Mouse (Mus musculus) CH12.LX (cell line): ENCODE results near the gene Lancl3. TPM values are rescaled to one million over a fixed set of nuclear protein-coding genes. Genes with fewer than 3 reads are reported as not detected.

ENCODE experiments used
- DNase-seq: peaks from one replicate; pipeline ENCODE4 v3.0.0-alpha.2; 2013; ENCODE audit errors: extremely low read depth
- H3K27ac ChIP-seq: 2 replicates; pipeline ENCODE4 v1.5.1; 2012; ENCODE audit warnings: low read depth, mild to moderate bottlenecking, control low read depth, moderate library complexity; ENCODE audit not compliant: insufficient read depth
- H3K27me3 ChIP-seq: replicated peaks from 2 replicates; pipeline ENCODE3; 2012; ENCODE audit warnings: inconsistent platforms
- H3K36me3 ChIP-seq, 2 experiments: replicated peaks in 1 of 2; 2 replicates each; pipeline versions ENCODE3 to v1.6.1; 2012; ENCODE audit warnings: inconsistent platforms in 1 of 2, low read length in 1 of 2, mild to moderate bottlenecking in 1 of 2, mixed read lengths in 1 of 2, moderate library complexity in 1 of 2; ENCODE audit not compliant: control insufficient read depth in 1 of 2, insufficient read depth in 1 of 2
- H3K4me1 ChIP-seq, 2 experiments: 2 replicates each; pipeline ENCODE4 v1.6.1; 2012; ENCODE audit warnings: inconsistent platforms in 1 of 2, moderate library complexity in 1 of 2; ENCODE audit not compliant: insufficient read depth in 2 of 2, control insufficient read depth in 1 of 2
- H3K4me2 ChIP-seq: 2 replicates; pipeline ENCODE4 v1.6.1; 2012; ENCODE audit warnings: low read depth, mild to moderate bottlenecking, control low read depth; ENCODE audit not compliant: poor library complexity, insufficient read depth, severe bottlenecking
- H3K4me3 ChIP-seq, 3 experiments: fragments of 150-350 bp in 1 of 3; sonication (generic) in 1 of 3; replicated peaks in 1 of 3; 2 replicates each; pipeline versions ENCODE3 to v1.5.1; 2011 to 2012; ENCODE audit warnings: low read depth in 2 of 3, low read length in 2 of 3, mild to moderate bottlenecking in 2 of 3, moderate library complexity in 2 of 3, control low read depth in 1 of 3, improper control_type of control experiment in 1 of 3, inconsistent platforms in 1 of 3, mixed read lengths in 1 of 3; ENCODE audit not compliant: poor library complexity in 1 of 3
- H3K79me2 ChIP-seq: replicated peaks from 2 replicates; pipeline ENCODE4 v1.6.1; 2012; ENCODE audit warnings: mild to moderate bottlenecking, moderate library complexity; ENCODE audit not compliant: control insufficient read depth, poor library complexity, insufficient read depth, severe bottlenecking; ENCODE audit errors: extremely low read depth
- H3K9ac ChIP-seq: 2 replicates; pipeline ENCODE4 v1.6.1; 2012; ENCODE audit warnings: low read depth, mild to moderate bottlenecking, control low read depth, moderate library complexity; ENCODE audit not compliant: insufficient read depth
- H3K9me3 ChIP-seq: replicated peaks from 2 replicates; pipeline ENCODE3; 2012; ENCODE audit warnings: low read length, inconsistent platforms, mixed read lengths
- CHD2 ChIP-seq: IDR thresholded peaks from 2 replicates; pipeline ENCODE4 v1.6.1; 2011; ENCODE audit warnings: low read length, improper control_type of control experiment
- E2F4 ChIP-seq: IDR thresholded peaks from 2 replicates; pipeline ENCODE4 v1.6.1; 2011; ENCODE audit warnings: low read depth, low read length, improper control_type of control experiment; ENCODE audit not compliant: insufficient replicate concordance
- EP300 ChIP-seq: IDR thresholded peaks from 2 replicates; pipeline ENCODE4 v1.6.1; 2011; ENCODE audit warnings: low read length, improper control_type of control experiment
- HCFC1 ChIP-seq: IDR thresholded peaks from 2 replicates; pipeline ENCODE4 v1.6.1; 2012; ENCODE audit warnings: low read depth, mild to moderate bottlenecking, inconsistent platforms, low read length, improper control_type of control experiment
- IRF4 ChIP-seq: IDR thresholded peaks from 2 replicates; pipeline ENCODE4 v1.6.1; 2014; ENCODE audit warnings: low read depth, mild to moderate bottlenecking, inconsistent platforms, low read length, improper control_type of control experiment
- JUN ChIP-seq: IDR thresholded peaks from 2 replicates; pipeline ENCODE4 v1.6.1; 2011; ENCODE audit warnings: low read depth, mild to moderate bottlenecking, low read length, improper control_type of control experiment, moderate library complexity; ENCODE audit not compliant: insufficient read depth
- JUND ChIP-seq: conservative IDR thresholded peaks from 2 replicates; pipeline ENCODE4 v1.6.1; 2011; ENCODE audit warnings: low read depth, low read length, improper control_type of control experiment
- KAT2A ChIP-seq: IDR thresholded peaks from 2 replicates; pipeline ENCODE4 v1.6.1; 2012; ENCODE audit warnings: low read length, improper control_type of control experiment, inconsistent platforms; ENCODE audit not compliant: insufficient replicate concordance
- MAFK ChIP-seq: IDR thresholded peaks from 2 replicates; pipeline ENCODE4 v1.6.1; 2011; ENCODE audit warnings: low read length, improper control_type of control experiment; ENCODE audit not compliant: insufficient replicate concordance
- MEF2A ChIP-seq: IDR thresholded peaks from 2 replicates; pipeline ENCODE4 v1.6.1; 2014; ENCODE audit warnings: low read depth, mild to moderate bottlenecking, inconsistent platforms, low read length, improper control_type of control experiment, borderline replicate concordance
- MYC ChIP-seq: IDR thresholded peaks from 2 replicates; pipeline ENCODE4 v1.6.1; 2011; ENCODE audit warnings: low read depth, mild to moderate bottlenecking, improper control_type of control experiment, low read length
- NELFE ChIP-seq: IDR thresholded peaks from 2 replicates; pipeline ENCODE4 v1.6.1; 2011; ENCODE audit warnings: low read depth, low read length, improper control_type of control experiment
- POLR2A ChIP-seq: IDR thresholded peaks from 2 replicates; pipeline ENCODE4 v1.6.1; 2011; ENCODE audit warnings: low read depth, mild to moderate bottlenecking, improper control_type of control experiment, low read length
- POLR2AphosphoS2 ChIP-seq: IDR thresholded peaks from 2 replicates; pipeline ENCODE4 v1.6.1; 2011; ENCODE audit warnings: low read depth, low read length, improper control_type of control experiment
- RCOR1 ChIP-seq: conservative IDR thresholded peaks from 2 replicates; pipeline ENCODE4 v1.6.1; 2012; ENCODE audit warnings: low read depth, mild to moderate bottlenecking, inconsistent platforms, low read length, improper control_type of control experiment
- SMC3 ChIP-seq: IDR thresholded peaks from 2 replicates; pipeline ENCODE4 v1.6.1; 2011; ENCODE audit warnings: low read depth, low read length, improper control_type of control experiment
- TCF12 ChIP-seq: IDR thresholded peaks from 2 replicates; pipeline ENCODE4 v1.6.1; 2014; ENCODE audit warnings: low read depth, mild to moderate bottlenecking, inconsistent platforms, low read length, improper control_type of control experiment
- UBTF ChIP-seq: IDR thresholded peaks from 2 replicates; pipeline ENCODE4 v1.6.1; 2012; ENCODE audit warnings: low read depth, mild to moderate bottlenecking, inconsistent platforms, low read length, improper control_type of control experiment, moderate library complexity
- ZNF384 ChIP-seq: IDR thresholded peaks from 2 replicates; pipeline ENCODE4 v1.6.1; 2012; ENCODE audit warnings: low read depth, low read length, improper control_type of control experiment, inconsistent platforms
- dilution Hi-C: fragments of 300-500 bp; cut with MboI; formaldehyde crosslinking; loops from 2 replicates; pipeline ENCODE4 v1.14.3; 2020; ENCODE audit warnings: low sequenced_read_pairs; ENCODE audit not compliant: extremely low pct_unique_long_range_greater_than_20kb, extremely low pct_ligation_motif_present
- in situ Hi-C: fragments of 300-500 bp; cut with MboI; formaldehyde crosslinking; loops from 3 replicates; pipeline ENCODE4 v1.14.3; 2019; ENCODE audit warnings: low sequenced_read_pairs, low pct_ligation_motif_present, low pct_unique_long_range_greater_than_20kb, mixed read lengths
- polyA plus RNA-seq: library from polyadenylated mRNA; unstranded; fragments of >175 nt; gene quantifications from 2 replicates; pipeline ENCODE4 v1.2.1, GENCODE M21; 2012; ENCODE audit warnings: low read depth; ENCODE audit not compliant: insufficient read length
- total RNA-seq, 2 experiments: library from RNA; depleted of rRNA; stranded (reverse); fragments of 300-350 nt in 1 of 2; fragments of >200 nt in 1 of 2; gene quantifications; 2 replicates each; pipeline ENCODE4 v1.2.3; 2012 to 2014

The Lancl3 gene
- total and polyA plus RNA-seq, 3 experiments = 0.07 TPM; not detected in 2

- no peaks in the 10 kb centered on the region for H3K36me3 ChIP-seq
- H3K9ac ChIP-seq = no peak overlapping the region
- in situ Hi-C loops = no loop called here
- H3K27me3 ChIP-seq = no peaks in the 10 kb centered on the region
- no peaks in the 10 kb centered on the region for H3K79me2 ChIP-seq
- peak; percentile 21 for DNase-seq
- no peak overlapping the region for H3K4me2 ChIP-seq
- no peak overlapping the region for H3K27ac ChIP-seq
- no peaks in the 10 kb centered on the region for H3K4me1 ChIP-seq
- dilution Hi-C loops = no loop called here
- H3K9me3 ChIP-seq = peaks cover 2% of the 10 kb centered on the region
- TF ChIP-seq MAFK = no peak
- no peak for TF ChIP-seq IRF4
- TF ChIP-seq JUND = no peak
- TF ChIP-seq KAT2A = no peak
- TF ChIP-seq E2F4 = no peak
- no peak for TF ChIP-seq MEF2A
- TF ChIP-seq UBTF = no peak
- TF ChIP-seq CHD2 = no peak
- no peak overlapping the region for H3K4me3 ChIP-seq
Measured at GRCm38 (mm10) chrX:9201954-9202353, 2.3 kb downstream of the Lancl3 start.

- Histone ChIP-seq H3K4me3 (no peak overlapping the region), H3K4me2 (no peak overlapping the region), H3K36me3 (no peaks in the 10 kb centered on the region), H3K4me1 (no peaks in the 10 kb centered on the region), H3K79me2 (no peaks in the 10 kb centered on the region), H3K27ac (no peak overlapping the region), H3K9ac (no peak overlapping the region), H3K9me3 (peaks cover 2% of the 10 kb centered on the region), H3K27me3 (no peaks in the 10 kb centered on the region)
- in situ Hi-C loops = no loop called here
- no peak for TF ChIP-seq RCOR1
- TF ChIP-seq HCFC1 = no peak
- no peak for TF ChIP-seq POLR2A
- TF ChIP-seq ZNF384 = peak; percentile 52
- dilution Hi-C loops = no loop called here
- peak; percentile 17 for DNase-seq
Measured at GRCm38 (mm10) chrX:9202781-9203405, 3.2 kb downstream of the Lancl3 start.

- TF ChIP-seq TCF12 = no peak
- TF ChIP-seq MYC = no peak
- TF ChIP-seq SMC3 = no peak
- TF ChIP-seq NELFE = no peak
- TF ChIP-seq UBTF = no peak
- TF ChIP-seq RCOR1 = no peak
- no peak for TF ChIP-seq EP300
- TF ChIP-seq POLR2AphosphoS2 = no peak
- TF ChIP-seq JUN = no peak
- Histone ChIP-seq H3K79me2 (no peaks in the 10 kb centered on the region), H3K27me3 (no peaks in the 10 kb centered on the region), H3K9me3 (peaks cover 2% of the 10 kb centered on the region), H3K4me1 (no peaks in the 10 kb centered on the region), H3K4me2 (no peak overlapping the region), H3K4me3 (no peak overlapping the region), H3K9ac (no peak overlapping the region), H3K36me3 (no peaks in the 10 kb centered on the region), H3K27ac (no peak overlapping the region)
- no peak for DNase-seq
- in situ Hi-C loops = no loop called here
- dilution Hi-C loops = no loop called here
Measured at GRCm38 (mm10) chrX:9205121-9205520, 5.4 kb downstream of the Lancl3 start.
